Mouse (Mus musculus) hindbrain, embryonic 10.5 days (tissue): ENCODE measurements around the gene Tmbim1. TPM values are rescaled to one million over a fixed set of nuclear protein-coding genes. Genes with fewer than 3 reads are reported as not detected.
"Not testable (repeated sequence)": the region's sequence is repeated elsewhere in the genome, so short reads cannot be mapped to it uniquely, and the experiment has no call there.

Experiments used
- DNase-seq: peaks from one replicate; pipeline ENCODE4 v3.0.0-alpha.2; 2017; ENCODE audit warnings: low spot score
- H3K27ac ChIP-seq: fragments of 300-500 bp; sonication (generic); 2 replicates; pipeline ENCODE4 v1.5.1; 2016; ENCODE audit warnings: mild to moderate bottlenecking, moderate library complexity
- H3K27me3 ChIP-seq: fragments of 300-500 bp; sonication (generic); 2 replicates; pipeline ENCODE4 v1.6.1; 2016; ENCODE audit warnings: mild to moderate bottlenecking; ENCODE audit not compliant: poor library complexity, insufficient read depth, severe bottlenecking
- H3K36me3 ChIP-seq: fragments of 300-500 bp; sonication (generic); 2 replicates; pipeline ENCODE4 v1.6.1; 2016; ENCODE audit warnings: mild to moderate bottlenecking, moderate library complexity
- H3K4me1 ChIP-seq: fragments of 300-500 bp; sonication (generic); replicated peaks from 2 replicates; pipeline ENCODE4 v1.6.1; 2016; ENCODE audit warnings: mild to moderate bottlenecking
- H3K4me3 ChIP-seq: fragments of 300-500 bp; sonication (generic); 2 replicates; pipeline ENCODE4 v1.5.1; 2016; ENCODE audit warnings: mild to moderate bottlenecking, moderate library complexity
- H3K9me3 ChIP-seq: fragments of 300-500 bp; sonication (generic); 2 replicates; pipeline ENCODE4 v1.6.1; 2016; ENCODE audit warnings: mild to moderate bottlenecking, moderate library complexity
- WGBS: fragments of 180-500 bp; shearing (Covaris S2); methylation state at CpG from one replicate; pipeline ENCODE4 v1.1.7; 2016; 5-methylcytosine and 5-hydroxymethylcytosine counted together
- polyA plus RNA-seq: library from polyadenylated mRNA; unstranded; fragments of >200 nt; fragmentation: Nextera tagmentation; extraction: Ambion mirVana; gene quantifications from 2 replicates; pipeline ENCODE4 v1.2.1, GENCODE M21; 2016

Tmbim1 gene
- polyA plus RNA-seq, 1 experiment from 2014 or later = 12.6 TPM

DNA sequence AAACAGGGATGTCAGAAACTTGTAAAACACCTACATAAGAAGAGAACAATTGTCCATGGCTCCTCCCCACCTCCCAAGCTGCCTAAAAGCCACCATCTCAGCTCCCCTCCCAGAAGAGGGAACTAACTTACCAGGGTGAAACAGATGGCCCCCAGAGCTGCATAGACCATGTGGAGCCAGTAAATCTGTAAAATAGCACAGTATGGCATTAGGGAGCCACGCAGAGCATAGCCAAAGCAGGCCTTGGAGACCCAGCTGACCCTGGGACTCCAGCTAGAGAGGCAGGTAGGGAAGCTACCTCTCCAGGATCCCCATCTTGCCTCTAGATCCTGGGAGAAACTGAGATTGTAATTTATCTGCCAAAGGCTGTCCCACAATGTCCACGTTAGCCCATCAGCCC is 15.7 kb downstream of the Tmbim1 start:
- Histone ChIP-seq H3K4me3 (no peak overlapping the region), H3K36me3 (peaks cover 52% of the 10 kb centered on the region), H3K27ac (no peak overlapping the region), H3K27me3 (no peaks in the 10 kb centered on the region), H3K9me3 (no peaks in the 10 kb centered on the region), H3K4me1 (peaks cover 17% of the 10 kb centered on the region)
- WGBS = 90% methylated on average over 2 of the region's 2 CpGs
- no peak for DNase-seq

DNA sequence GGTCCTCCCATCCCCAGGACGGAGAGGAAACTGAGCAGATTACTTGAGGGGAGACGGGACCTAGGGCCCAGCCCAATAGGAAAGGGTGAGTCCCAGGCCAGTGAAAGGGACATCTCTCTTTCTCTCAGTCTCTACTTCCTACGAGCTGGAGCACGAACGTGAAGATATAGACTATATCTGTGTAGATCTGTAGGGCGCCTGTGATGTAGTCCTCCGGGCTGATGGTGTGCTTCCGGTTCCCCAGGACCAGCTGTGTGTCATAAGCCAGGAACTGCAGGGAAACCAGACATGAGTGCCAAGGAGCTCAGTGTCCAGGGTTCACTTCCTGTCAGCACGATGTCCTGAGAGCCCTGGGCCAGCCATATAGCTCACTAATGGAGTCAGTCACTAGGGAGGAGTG is 16.2 kb downstream of the Tmbim1 start:
- H3K4me1 ChIP-seq = peaks cover 16% of the 10 kb centered on the region
- H3K9me3 ChIP-seq = no peaks in the 10 kb centered on the region
- DNase-seq = no peak
- H3K27me3 ChIP-seq = no peaks in the 10 kb centered on the region
- peaks cover 51% of the 10 kb centered on the region for H3K36me3 ChIP-seq
- no peak overlapping the region for H3K27ac ChIP-seq
- no peak overlapping the region for H3K4me3 ChIP-seq
- 90% methylated on average over 9 of the region's 9 CpGs for WGBS

- Histone ChIP-seq H3K4me1 (peaks cover 23% of the 10 kb centered on the region), H3K27ac (no peak overlapping the region), H3K4me3 (no peak overlapping the region), H3K9me3 (no peaks in the 10 kb centered on the region), H3K27me3 (no peaks in the 10 kb centered on the region), H3K36me3 (peaks cover 47% of the 10 kb centered on the region)
- 83% methylated on average over 4 of the region's 4 CpGs for WGBS
- no peak for DNase-seq
Measured at GRCm38 (mm10) chr1:74288327-74288726, 17.1 kb downstream of the Tmbim1 start.

- not testable (repeated sequence) for H3K27me3 ChIP-seq, H3K27ac ChIP-seq, DNase-seq, H3K4me3 ChIP-seq, H3K9me3 ChIP-seq
- Histone ChIP-seq H3K4me1 (peaks cover 31% of the 10 kb centered on the region), H3K36me3 (peaks cover 51% of the 10 kb centered on the region)
- WGBS = 60% methylated on average over 15 of the region's 17 CpGs
Measured at GRCm38 (mm10) chr1:74286869-74287607, 18.4 kb downstream of the Tmbim1 start.

DNA sequence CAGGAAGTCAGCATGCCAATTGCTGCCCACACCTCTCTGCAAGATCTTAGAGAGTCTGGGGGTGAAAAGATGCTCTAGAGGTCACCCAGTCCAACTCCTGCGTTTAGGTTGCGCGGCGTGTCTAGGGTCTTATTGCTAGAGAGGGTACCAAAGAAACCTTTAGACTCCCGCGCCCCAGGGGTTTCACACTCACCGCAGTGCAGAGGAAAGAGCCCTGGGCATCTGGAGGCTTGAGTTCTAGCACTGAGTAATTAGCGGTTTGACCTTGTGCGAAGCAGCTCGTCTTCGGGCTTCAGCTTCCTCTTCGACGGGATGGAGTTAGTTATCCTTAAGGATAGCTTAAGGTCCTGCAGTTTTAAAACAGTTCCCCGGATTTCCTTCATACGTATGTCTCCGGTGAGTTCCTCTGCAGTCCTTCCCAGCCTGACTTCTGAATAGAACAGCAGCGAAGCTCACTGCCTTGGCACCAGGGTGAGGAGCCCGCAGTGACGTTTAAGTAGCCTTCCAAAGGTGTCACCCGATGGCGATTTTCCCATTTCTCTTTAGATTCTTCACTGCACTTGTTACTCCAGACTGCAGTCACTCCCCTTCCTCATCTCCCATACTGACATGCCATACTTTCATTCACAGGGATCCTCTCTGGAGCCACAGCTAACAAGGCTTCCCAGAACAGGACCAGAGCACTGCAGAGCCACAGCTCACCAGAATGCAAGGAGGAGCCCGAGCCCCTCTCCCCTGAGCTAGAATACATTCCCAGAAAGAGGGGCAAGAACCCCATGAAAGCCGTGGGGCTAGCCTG is 20.0 kb downstream of the Tmbim1 start:
- Histone ChIP-seq H3K27me3 (no peaks in the 10 kb centered on the region), H3K36me3 (peaks cover 52% of the 10 kb centered on the region), H3K4me1 (peaks cover 31% of the 10 kb centered on the region), H3K27ac (peak overlapping the region; percentile 88), H3K4me3 (peak overlapping the region; percentile 81), H3K9me3 (no peaks in the 10 kb centered on the region)
- WGBS = 4% methylated on average over 23 of the region's 23 CpGs
- DNase-seq = no peak

DNA sequence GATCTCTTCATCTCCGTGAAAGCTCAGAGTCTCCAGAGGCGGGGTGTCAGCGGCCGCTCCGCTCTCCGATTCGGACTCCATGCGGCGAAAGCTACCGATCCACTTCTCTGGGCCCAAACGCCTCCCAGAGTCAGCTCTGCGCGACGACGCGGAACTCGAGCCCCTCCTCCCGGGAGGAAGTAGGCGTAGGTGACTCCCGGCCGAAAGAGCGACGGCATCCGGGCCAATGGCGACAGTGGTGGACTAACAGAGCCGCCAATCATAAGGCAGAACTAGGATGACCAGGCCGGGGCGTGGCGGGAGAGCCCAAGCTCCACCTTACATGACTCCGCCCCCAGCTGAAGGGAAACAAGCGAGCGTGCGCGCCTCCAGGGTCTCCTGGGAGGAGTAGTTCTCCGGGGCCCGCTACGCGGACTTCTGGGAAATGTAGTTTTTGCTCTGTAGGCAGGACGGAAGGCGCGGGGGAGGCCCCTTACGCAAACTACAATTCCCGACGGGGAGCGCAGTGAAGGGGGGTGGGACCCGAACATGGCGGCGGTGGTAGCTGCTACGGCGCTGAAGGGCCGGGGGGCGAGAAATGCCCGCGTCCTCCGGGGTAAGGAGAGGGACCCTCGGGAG is 20.8 kb downstream of the Tmbim1 start, which contains the start of the genes Aamp and Pnkd:
TSS of gene Aamp (minus strand) at position 196 of the 618 bp plus-strand sequence.
TSS of gene Pnkd (plus strand) at position 388 of the 618 bp plus-strand sequence.
- Histone ChIP-seq H3K36me3 (peaks cover 52% of the 10 kb centered on the region), H3K4me1 (peaks cover 31% of the 10 kb centered on the region), H3K27ac (peak within 1 kb of the TSS; percentile 88), H3K27me3 (no peaks in the 10 kb centered on the region), H3K9me3 (no peaks in the 10 kb centered on the region), H3K4me3 (peak within 1 kb of the TSS; percentile 81)
- DNase-seq = peak; percentile 100
- WGBS = under 1% methylated on average over 56 of the region's 56 CpGs

DNA sequence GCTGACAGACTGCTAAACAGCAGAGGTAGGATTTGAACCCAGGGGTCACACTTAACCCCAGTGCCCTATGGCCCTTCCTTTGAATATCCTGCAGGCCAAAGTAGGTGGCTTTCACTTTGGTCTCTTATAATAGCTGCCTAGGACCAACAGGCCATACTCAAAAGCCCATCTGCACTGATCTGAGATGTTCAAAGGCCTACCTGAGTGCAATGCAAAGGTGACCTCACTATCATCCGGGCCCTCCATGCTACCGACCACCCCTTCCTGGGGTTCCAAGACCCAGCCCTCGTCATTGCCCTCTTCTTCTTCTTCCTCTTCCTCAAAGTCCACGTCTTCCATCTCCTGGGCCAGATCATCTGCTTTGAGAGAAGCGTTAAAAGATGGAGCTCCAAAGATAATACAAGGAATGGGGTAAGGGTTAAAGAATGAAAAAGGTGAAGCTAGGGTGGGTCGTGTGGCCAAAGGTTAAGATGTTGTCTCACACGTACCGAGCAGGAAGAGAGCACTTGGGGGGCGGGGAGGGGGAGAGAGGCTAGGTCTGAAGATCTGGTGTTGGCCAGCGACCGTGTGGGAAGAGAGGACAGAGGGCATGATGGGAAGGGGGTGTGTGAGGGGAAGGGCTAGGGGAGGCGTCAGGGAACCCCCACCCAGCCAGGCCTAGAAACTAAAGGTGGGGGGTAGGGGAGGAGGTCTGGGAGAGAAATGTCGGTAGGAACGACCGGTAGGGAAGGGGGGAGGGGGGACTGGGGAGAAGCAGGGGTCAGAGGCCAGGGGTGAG is 21.5 kb downstream of the Tmbim1 start:
- H3K27ac ChIP-seq = peak overlapping the region; percentile 88
- 14% methylated on average over 15 of the region's 15 CpGs for WGBS
- H3K36me3 ChIP-seq = peaks cover 52% of the 10 kb centered on the region
- no peaks in the 10 kb centered on the region for H3K9me3 ChIP-seq
- H3K27me3 ChIP-seq = no peaks in the 10 kb centered on the region
- H3K4me3 ChIP-seq = peak overlapping the region; percentile 81
- H3K4me1 ChIP-seq = peaks cover 31% of the 10 kb centered on the region
- no peak for DNase-seq

DNA sequence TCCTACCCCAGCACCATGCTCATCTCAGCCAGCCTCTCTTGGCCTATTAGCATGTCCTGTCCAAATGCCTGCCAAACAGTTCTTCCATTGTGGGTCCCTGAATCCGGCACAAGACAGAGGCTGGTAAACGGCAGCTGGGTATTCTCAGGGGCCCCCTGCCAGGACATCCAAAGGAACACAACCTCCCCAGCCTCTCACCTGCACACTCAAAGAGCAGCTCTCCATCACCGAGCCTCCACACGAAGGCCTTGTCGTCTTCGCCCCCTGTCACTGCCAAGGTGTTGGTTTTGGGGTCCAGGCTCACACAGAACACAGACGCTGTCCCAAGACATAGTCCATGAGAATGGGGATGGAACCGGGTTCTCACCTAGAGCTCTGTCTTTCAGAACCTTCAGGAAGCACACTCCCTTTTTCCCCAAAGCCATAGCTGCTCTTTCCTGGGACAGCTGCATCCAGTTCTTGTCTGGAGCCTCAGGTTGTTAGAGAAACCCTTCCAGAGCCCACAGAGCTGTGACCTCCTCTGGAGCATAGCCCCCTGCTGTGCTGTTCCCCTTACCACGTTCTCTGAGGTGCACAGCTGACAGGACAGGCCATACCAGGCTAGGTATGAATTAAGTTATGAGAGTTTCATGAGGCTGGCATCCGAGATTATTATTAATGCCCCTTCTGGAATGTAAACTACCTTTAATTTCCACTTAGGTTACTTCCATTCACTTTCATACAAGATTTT is 22.4 kb downstream of the Tmbim1 start:
- H3K36me3 ChIP-seq = peaks cover 50% of the 10 kb centered on the region
- peak overlapping the region; percentile 13; the same call in 1 of the 2 replicates for H3K4me3 ChIP-seq
- DNase-seq = no peak

GRCm38 (mm10) chr1:74281886-74282285 is 23.5 kb downstream of the Tmbim1 start:
- WGBS = 98% methylated on average over 8 of the region's 8 CpGs
- no peaks in the 10 kb centered on the region for H3K27me3 ChIP-seq

More for the DNA sequence above, 22.4 kb downstream of the Tmbim1 start:
- no peaks in the 10 kb centered on the region for H3K27me3 ChIP-seq
- H3K27ac ChIP-seq = no peak overlapping the region
- H3K9me3 ChIP-seq = no peaks in the 10 kb centered on the region
- 89% methylated on average over 10 of the region's 10 CpGs for WGBS
- peaks cover 37% of the 10 kb centered on the region for H3K4me1 ChIP-seq

GRCm38 (mm10) chr1:74281372-74281771 is 24.1 kb downstream of the Tmbim1 start:
- no peaks in the 10 kb centered on the region for H3K27me3 ChIP-seq
- H3K4me3 ChIP-seq = no peak overlapping the region
- peaks cover 50% of the 10 kb centered on the region for H3K36me3 ChIP-seq
- no peak for DNase-seq
- H3K27ac ChIP-seq = no peak overlapping the region
- no peaks in the 10 kb centered on the region for H3K9me3 ChIP-seq
- WGBS = 98% methylated on average over 2 of the region's 2 CpGs
- H3K4me1 ChIP-seq = peaks cover 39% of the 10 kb centered on the region

More at GRCm38 (mm10) chr1:74281886-74282285, 23.5 kb downstream of the Tmbim1 start:
- Histone ChIP-seq H3K4me1 (peaks cover 38% of the 10 kb centered on the region), H3K27ac (no peak overlapping the region), H3K9me3 (no peaks in the 10 kb centered on the region), H3K36me3 (peaks cover 50% of the 10 kb centered on the region), H3K4me3 (no peak overlapping the region)
- DNase-seq = no peak

DNA sequence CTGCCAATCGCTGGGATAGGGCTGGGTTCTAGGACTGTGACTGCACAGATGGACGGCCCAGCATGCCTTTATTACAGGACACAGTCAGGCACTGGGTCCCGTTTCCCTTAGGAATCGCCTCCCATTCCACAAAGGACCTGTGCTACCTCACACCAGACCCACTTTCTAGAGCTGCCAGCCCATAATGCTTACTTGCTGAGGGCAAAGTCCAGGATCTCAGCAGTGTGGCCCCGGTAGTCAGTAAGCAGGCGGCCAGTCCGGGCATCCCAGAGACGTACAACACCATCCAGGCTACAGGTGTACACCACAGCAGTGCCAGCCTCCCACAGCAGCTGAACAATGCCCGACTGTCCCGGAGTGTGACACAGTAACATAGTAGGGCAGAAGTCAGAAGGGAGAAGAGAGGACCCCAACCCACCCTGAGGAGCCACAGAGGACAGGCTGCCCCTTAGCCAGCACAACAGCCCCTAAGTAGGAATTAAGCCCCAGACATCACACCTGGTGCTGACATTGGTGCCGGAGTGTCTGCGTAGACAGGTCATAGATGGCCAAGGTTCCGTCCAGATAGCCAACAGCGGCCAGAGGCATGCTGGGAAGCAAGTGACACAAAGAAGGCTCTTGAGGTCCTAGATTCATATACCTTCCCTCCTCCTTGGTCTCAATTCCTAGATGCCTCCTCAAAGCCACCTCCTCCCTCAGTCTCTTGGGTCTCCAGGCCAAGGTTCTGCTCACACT is 24.7 kb downstream of the Tmbim1 start:
- DNase-seq = no peak
- Histone ChIP-seq H3K27me3 (no peaks in the 10 kb centered on the region), H3K27ac (no peak overlapping the region), H3K9me3 (no peaks in the 10 kb centered on the region), H3K4me3 (no peak overlapping the region), H3K36me3 (peaks cover 50% of the 10 kb centered on the region), H3K4me1 (peaks cover 33% of the 10 kb centered on the region)
- 94% methylated on average over 14 of the region's 14 CpGs for WGBS
